Mouse (Mus musculus) forebrain, embryonic 13.5 days (tissue): ENCODE measurements around the gene Ckb. TPM values are rescaled to one million over a fixed set of nuclear protein-coding genes. Genes with fewer than 3 reads are reported as not detected.
"Not testable (repeated sequence)": the region's sequence is repeated elsewhere in the genome, so short reads cannot be mapped to it uniquely, and the experiment has no call there.

Experiments
- ATAC-seq: fragments of 200-750 bp; cut with Nextera tagmentation; 2 replicates; pipeline ENCODE4 v1.8.0; 2017
- H3K27ac ChIP-seq: fragments of 300-500 bp; sonication (generic); 2 replicates; pipeline ENCODE4 v1.5.1; 2015; ENCODE audit warnings: inconsistent platforms, mild to moderate bottlenecking, moderate library complexity
- H3K27me3 ChIP-seq: fragments of 300-500 bp; sonication (generic); 2 replicates; pipeline ENCODE4 v1.6.1; 2015; ENCODE audit warnings: mild to moderate bottlenecking, inconsistent platforms
- H3K36me3 ChIP-seq: fragments of 300-500 bp; sonication (generic); 2 replicates; pipeline ENCODE4 v1.6.1; 2015; ENCODE audit warnings: mild to moderate bottlenecking, inconsistent platforms; ENCODE audit not compliant: poor library complexity, severe bottlenecking
- H3K4me1 ChIP-seq: fragments of 300-500 bp; sonication (generic); 2 replicates; pipeline ENCODE4 v1.6.1; 2015; ENCODE audit warnings: inconsistent platforms
- H3K4me2 ChIP-seq: fragments of 300-500 bp; sonication (generic); 2 replicates; pipeline ENCODE4 v1.6.1; 2015; ENCODE audit warnings: inconsistent platforms, mild to moderate bottlenecking, moderate library complexity
- H3K4me3 ChIP-seq: fragments of 300-500 bp; sonication (generic); 2 replicates; pipeline ENCODE4 v1.5.1; 2015; ENCODE audit warnings: mild to moderate bottlenecking, inconsistent platforms
- H3K9ac ChIP-seq: fragments of 300-500 bp; sonication (generic); 2 replicates; pipeline ENCODE4 v1.6.1; 2015; ENCODE audit warnings: mild to moderate bottlenecking, inconsistent platforms
- H3K9me3 ChIP-seq: fragments of 300-500 bp; sonication (generic); replicated peaks from 2 replicates; pipeline ENCODE4 v1.6.1; 2016; ENCODE audit warnings: inconsistent platforms
- WGBS: fragments of 180-500 bp; shearing (Covaris S2); methylation state at CpG from one replicate; pipeline ENCODE4 v1.1.7; 2015; 5-methylcytosine and 5-hydroxymethylcytosine counted together
- polyA plus RNA-seq: library from polyadenylated mRNA; unstranded; fragments of >200 nt; fragmentation: Nextera tagmentation; extraction: Ambion mirVana; gene quantifications from 2 replicates; pipeline ENCODE4 v1.2.1, GENCODE M21; 2015

Gene Ckb
- polyA plus RNA-seq = 2,311 and 2,462 TPM in 2 replicates

GRCm38 (mm10) chr12:111672176-111672575 lies at the start of gene Ckb:
Gene Ckb, minus strand, starts transcription at chr12:111672338.
- H3K36me3 ChIP-seq = peaks cover 26% of the 10 kb centered on the region
- WGBS = under 1% methylated on average over 31 of the region's 31 CpGs
- peak within 1 kb of the TSS; percentile 99 for H3K4me2 ChIP-seq
- H3K27me3 ChIP-seq = peaks cover 8% of the 10 kb centered on the region
- peaks cover 36% of the 10 kb centered on the region for H3K4me1 ChIP-seq
- ATAC-seq = peak; percentile 90
- peak within 1 kb of the TSS; percentile 100 for H3K9ac ChIP-seq
- peak within 1 kb of the TSS; percentile 92 for H3K27ac ChIP-seq
- peak within 1 kb of the TSS; percentile 97 for H3K4me3 ChIP-seq
- no peaks in the 10 kb centered on the region for H3K9me3 ChIP-seq

- Histone ChIP-seq H3K4me2 (no peak overlapping the region), H3K36me3 (peaks cover 28% of the 10 kb centered on the region), H3K27me3 (no peaks in the 10 kb centered on the region), H3K9ac (no peak overlapping the region), H3K9me3 (no peaks in the 10 kb centered on the region), H3K4me1 (peaks cover 18% of the 10 kb centered on the region), H3K4me3 (no peak overlapping the region), H3K27ac (no peak overlapping the region)
- 81% methylated on average over 4 of the region's 4 CpGs for WGBS
- ATAC-seq = no peak
Measured at GRCm38 (mm10) chr12:111720222-111720621, 48.1 kb upstream of the Ckb start.

DNA sequence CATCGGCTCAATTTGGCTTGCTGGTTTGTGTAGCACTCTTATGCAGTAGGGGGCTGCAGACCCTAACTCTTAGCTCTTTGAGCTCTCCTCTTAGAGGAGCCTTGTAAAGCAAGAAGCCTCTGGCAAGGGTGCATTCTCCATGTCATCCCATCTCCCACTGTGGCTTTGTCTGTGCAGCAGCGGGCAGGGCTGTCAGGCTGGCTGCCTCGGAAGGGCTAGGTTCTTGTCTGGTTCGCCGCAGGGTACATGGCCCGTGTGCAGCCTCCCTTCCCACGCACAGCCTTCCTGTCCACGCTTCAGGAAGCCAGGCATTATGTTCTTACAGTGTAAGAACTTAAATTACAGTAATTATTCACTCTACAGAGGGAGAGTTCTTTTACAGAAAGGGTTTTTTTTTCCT lies 46.5 kb upstream of the Ckb start:
- peaks cover 18% of the 10 kb centered on the region; the same call in 1 of the 2 replicates for H3K36me3 ChIP-seq
- ATAC-seq = no peak
- no peaks in the 10 kb centered on the region for H3K27me3 ChIP-seq
- H3K9me3 ChIP-seq = no peaks in the 10 kb centered on the region
- H3K4me2 ChIP-seq = 0 out of 2 replicates have a peak overlapping the region, but pooled peaks have one; percentile 1
- H3K4me3 ChIP-seq = no peak overlapping the region
- peaks cover 24% of the 10 kb centered on the region for H3K4me1 ChIP-seq
- WGBS = 23% methylated on average over 8 of the region's 8 CpGs
- peak overlapping the region; percentile 77 for H3K27ac ChIP-seq
- peak overlapping the region; percentile 52; the same call in 1 of the 2 replicates for H3K9ac ChIP-seq

DNA sequence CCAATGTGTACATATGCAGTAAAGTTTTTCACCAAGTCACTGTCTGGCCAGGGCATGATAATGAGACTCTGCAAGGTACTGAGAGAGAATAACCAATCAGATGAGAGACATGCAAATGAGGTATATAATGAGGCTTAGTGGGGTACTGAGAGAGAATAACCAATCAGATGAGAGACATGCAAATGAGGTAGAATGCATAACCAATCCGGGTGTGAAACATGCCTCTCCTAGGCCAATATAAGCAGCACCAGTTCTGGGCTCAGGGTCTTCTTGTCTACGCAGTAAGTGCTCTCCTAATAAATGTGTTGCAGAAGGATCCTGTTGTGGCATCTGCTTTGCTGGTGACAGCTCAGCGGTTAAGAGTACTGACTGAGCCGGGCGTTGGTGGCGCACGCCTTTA lies 44.4 kb upstream of the Ckb start:
- H3K27ac ChIP-seq = no peak overlapping the region
- H3K4me1 ChIP-seq = peaks cover 31% of the 10 kb centered on the region
- no peak overlapping the region for H3K4me2 ChIP-seq
- 97% methylated on average over 7 of the region's 7 CpGs for WGBS
- no peaks in the 10 kb centered on the region for H3K9me3 ChIP-seq
- H3K36me3 ChIP-seq = peaks cover 13% of the 10 kb centered on the region; the same call in 1 of the 2 replicates
- no peak for ATAC-seq
- no peak overlapping the region for H3K9ac ChIP-seq
- H3K27me3 ChIP-seq = no peaks in the 10 kb centered on the region
- no peak overlapping the region for H3K4me3 ChIP-seq

DNA sequence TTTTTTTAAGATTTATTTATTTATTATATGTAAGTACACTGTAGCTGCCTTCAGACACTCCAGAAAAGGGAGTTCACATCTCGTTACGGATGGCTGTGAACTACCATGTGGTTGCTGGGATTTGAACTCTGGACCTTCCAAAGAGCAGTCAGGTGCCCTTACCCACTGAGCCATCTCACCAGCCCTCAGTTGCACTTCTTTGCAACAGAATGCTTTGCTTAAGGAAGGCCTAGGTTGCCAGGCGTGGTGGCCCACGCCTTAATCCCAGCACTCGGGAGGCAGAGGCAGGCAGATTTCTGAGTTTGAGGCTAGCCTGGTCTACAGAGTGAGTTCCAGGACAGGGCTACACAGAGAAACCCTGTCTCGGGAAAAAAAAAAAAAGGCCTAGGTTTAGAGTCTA lies 41.7 kb upstream of the Ckb start:
- H3K36me3 ChIP-seq = peaks cover 36% of the 10 kb centered on the region
- H3K9me3 ChIP-seq, ATAC-seq, H3K27me3 ChIP-seq, H3K27ac ChIP-seq: not testable (repeated sequence)
- WGBS = 79% methylated on average over 6 of the region's 6 CpGs
- peaks cover 50% of the 10 kb centered on the region for H3K4me1 ChIP-seq
- H3K9ac ChIP-seq = peak overlapping the region; percentile 97
- H3K4me2 ChIP-seq = peak overlapping the region; percentile 68
- H3K4me3 ChIP-seq = peak overlapping the region; percentile 95

DNA sequence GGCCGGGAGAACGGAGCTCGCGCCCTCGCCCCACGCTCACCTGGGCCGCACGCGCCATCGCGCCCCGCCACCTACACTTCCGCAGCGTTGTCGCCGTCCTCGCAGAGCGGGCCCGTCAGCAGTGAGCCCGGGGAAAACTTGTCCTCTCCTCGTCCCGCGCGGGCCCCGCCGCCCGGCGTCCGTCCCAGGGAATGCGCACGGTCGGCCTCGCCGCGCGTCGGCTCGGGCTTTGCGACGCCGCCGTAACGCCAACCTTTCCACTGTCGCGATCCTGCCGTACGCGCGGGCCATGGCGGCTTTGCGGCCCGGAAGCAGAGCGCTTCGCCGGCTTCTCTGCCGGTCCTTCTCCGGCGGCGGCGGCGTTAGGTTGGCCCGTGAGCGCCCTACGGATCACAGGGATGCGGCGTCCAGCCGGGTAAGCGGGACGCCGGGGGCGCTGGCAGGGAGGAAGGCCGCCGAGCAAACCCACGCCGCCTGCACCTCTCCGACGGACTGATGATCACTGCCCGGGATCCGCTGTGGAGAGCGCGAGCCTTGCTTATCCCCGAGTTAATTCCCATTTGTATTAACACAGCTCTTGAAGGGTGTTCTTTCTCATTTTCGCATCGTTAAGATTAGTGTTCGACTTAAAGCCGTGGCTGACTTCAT lies 41.0 kb upstream of the Ckb start, which contains the start of the genes Bag5 and Apopt1:
Gene Bag5 (minus strand): TSS at position 254 of the 648 bp plus-strand sequence.
Gene Apopt1 (plus strand): TSS at position 258 of the 648 bp plus-strand sequence.
- H3K4me3 ChIP-seq = peak within 1 kb of the TSS; percentile 95
- peaks cover 43% of the 10 kb centered on the region for H3K36me3 ChIP-seq
- H3K27ac ChIP-seq = peak within 1 kb of the TSS; percentile 84
- peaks cover 44% of the 10 kb centered on the region for H3K4me1 ChIP-seq
- no peaks in the 10 kb centered on the region for H3K9me3 ChIP-seq
- ATAC-seq = peak; percentile 97
- peak within 1 kb of the TSS; percentile 97 for H3K9ac ChIP-seq
- peak within 1 kb of the TSS; percentile 68 for H3K4me2 ChIP-seq
- H3K27me3 ChIP-seq = no peaks in the 10 kb centered on the region
- WGBS = under 1% methylated on average over 78 of the region's 86 CpGs

DNA sequence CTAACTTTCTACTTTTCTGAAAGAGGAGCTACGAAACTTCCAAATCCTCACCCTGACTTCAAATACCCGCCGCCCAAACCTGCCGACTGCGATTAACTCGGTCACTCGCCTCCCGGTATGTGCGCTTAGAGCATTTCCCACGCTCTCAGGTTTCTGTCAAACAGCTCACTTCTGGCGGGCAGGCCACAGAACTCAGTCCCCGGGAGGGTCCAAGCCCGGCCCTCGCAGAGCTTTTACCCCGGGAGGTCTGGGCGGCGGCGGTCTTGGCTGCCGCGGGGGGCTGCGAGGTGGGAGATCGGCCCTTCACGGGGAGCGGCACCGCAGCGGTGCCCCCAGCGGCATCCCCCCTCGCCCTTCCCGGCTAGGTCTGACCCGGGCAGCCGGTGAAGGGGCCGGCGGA lies 40.3 kb upstream of the Ckb start:
- Histone ChIP-seq H3K9me3 (no peaks in the 10 kb centered on the region), H3K9ac (peak overlapping the region; percentile 97), H3K27me3 (no peaks in the 10 kb centered on the region), H3K4me3 (peak overlapping the region; percentile 95), H3K36me3 (peaks cover 49% of the 10 kb centered on the region), H3K27ac (peak overlapping the region; percentile 84), H3K4me2 (peak overlapping the region; percentile 68), H3K4me1 (peaks cover 42% of the 10 kb centered on the region)
- 0% methylated on average over 27 of the region's 33 CpGs for WGBS
- ATAC-seq = no peak; the same call in none of the 2 replicates

- Histone ChIP-seq H3K9me3 (no peaks in the 10 kb centered on the region), H3K9ac (no peak overlapping the region), H3K4me2 (no peak overlapping the region), H3K4me3 (no peak overlapping the region), H3K27ac (no peak overlapping the region), H3K4me1 (peaks cover 42% of the 10 kb centered on the region), H3K27me3 (no peaks in the 10 kb centered on the region), H3K36me3 (peaks cover 59% of the 10 kb centered on the region)
- WGBS = 92% methylated on average over 10 of the region's 10 CpGs
- ATAC-seq = no peak
Measured at GRCm38 (mm10) chr12:111710091-111710490, 38.0 kb upstream of the Ckb start.

- H3K9me3 ChIP-seq = no peaks in the 10 kb centered on the region
- H3K27ac ChIP-seq = no peak overlapping the region
- H3K4me3 ChIP-seq = no peak overlapping the region
- peaks cover 55% of the 10 kb centered on the region for H3K36me3 ChIP-seq
- H3K4me2 ChIP-seq = no peak overlapping the region
- peaks cover 36% of the 10 kb centered on the region for H3K4me1 ChIP-seq
- H3K27me3 ChIP-seq = no peaks in the 10 kb centered on the region
- WGBS = 75% methylated on average over 4 of the region's 4 CpGs
- no peak for ATAC-seq
- H3K9ac ChIP-seq = no peak overlapping the region
Measured at GRCm38 (mm10) chr12:111708181-111708580, 36.0 kb upstream of the Ckb start.

GRCm38 (mm10) chr12:111705186-111705973 lies 33.2 kb upstream of the Ckb start:
- ATAC-seq = no peak
- no peaks in the 10 kb centered on the region for H3K27me3 ChIP-seq
- no peak overlapping the region for H3K27ac ChIP-seq
- H3K36me3 ChIP-seq = peaks cover 46% of the 10 kb centered on the region
- H3K9ac ChIP-seq = 0 out of 2 replicates have a peak overlapping the region, but pooled peaks have one; percentile 48
- H3K4me2 ChIP-seq = no peak overlapping the region
- peaks cover 24% of the 10 kb centered on the region for H3K4me1 ChIP-seq
- H3K9me3 ChIP-seq = no peaks in the 10 kb centered on the region
- 80% methylated on average over 15 of the region's 15 CpGs for WGBS
- no peak overlapping the region for H3K4me3 ChIP-seq

- 44% methylated on average over 9 of the region's 9 CpGs for WGBS
- ATAC-seq = peak; percentile 48; the same call in 1 of the 2 replicates
- peak overlapping the region; percentile 40 for H3K27ac ChIP-seq
Measured at GRCm38 (mm10) chr12:111704609-111705008, 32.5 kb upstream of the Ckb start.

DNA sequence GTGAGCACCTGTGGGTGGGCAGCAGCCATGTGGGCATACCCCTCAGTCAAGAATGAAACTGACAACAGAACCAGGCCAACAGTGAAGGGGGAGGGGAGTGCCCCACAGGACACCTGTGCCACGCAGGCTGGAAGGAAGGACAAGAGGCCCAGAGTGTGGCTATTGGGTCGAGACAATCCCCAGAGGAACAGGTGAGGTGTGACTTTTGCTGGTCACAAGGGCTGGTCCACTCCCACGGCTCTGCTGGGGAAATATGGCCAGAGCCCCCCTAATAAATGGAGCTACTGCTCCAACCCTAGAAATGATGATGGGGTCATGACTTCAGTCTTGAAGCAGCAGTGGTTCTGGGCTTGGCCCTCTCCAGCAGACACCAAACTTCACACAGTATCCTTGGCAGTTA lies 31.2 kb upstream of the Ckb start:
- no peak overlapping the region for H3K4me3 ChIP-seq
- peaks cover 7% of the 10 kb centered on the region for H3K4me1 ChIP-seq

More at GRCm38 (mm10) chr12:111704609-111705008, 32.5 kb upstream of the Ckb start:
- Histone ChIP-seq H3K9ac (peak overlapping the region; percentile 48), H3K4me2 (no peak overlapping the region), H3K27me3 (no peaks in the 10 kb centered on the region), H3K4me3 (no peak overlapping the region), H3K9me3 (no peaks in the 10 kb centered on the region), H3K4me1 (peaks cover 16% of the 10 kb centered on the region), H3K36me3 (peaks cover 38% of the 10 kb centered on the region)

More for the DNA sequence above, 31.2 kb upstream of the Ckb start:
- 93% methylated on average over 3 of the region's 3 CpGs for WGBS
- Histone ChIP-seq H3K4me2 (no peak overlapping the region), H3K27me3 (no peaks in the 10 kb centered on the region), H3K9me3 (no peaks in the 10 kb centered on the region), H3K9ac (no peak overlapping the region), H3K27ac (no peak overlapping the region), H3K36me3 (peaks cover 26% of the 10 kb centered on the region)
- ATAC-seq = no peak
